Mouse (Mus musculus): ENCODE results near the gene Dzank1.

- TF ChIP-seq POLR2A (IDR thresholded peaks at IDR 0.05; ENCODE audit: extremely low read depth, insufficient read depth, low read length) (no peak), CTCF (IDR thresholded peaks at IDR 0.05; ENCODE audit: low read depth, low read length) (no peak)
Observed at GRCm38 (mm10) chr2:144422094-144422675, 105.0 kb downstream of the Dzank1 start.

Measured in liver, adult 2 months (tissue).